Mouse (Mus musculus): ENCODE data around the gene Gm36864. TPM values are rescaled to one million over a fixed set of nuclear protein-coding genes. Genes with fewer than 3 reads are reported as not detected.

The Gm36864 gene
- total RNA-seq, 2 experiments from 2014 or later = not detected

Other genes with a start within 250 kb of the Gm36864 start
- gene Klk1b11, start 240.3 kb upstream of the Gm36864 start, total RNA-seq (2021) = not detected
- not detected for gene Klk1b26, start 224.0 kb upstream of the Gm36864 start, total RNA-seq (2021)
- gene Klk1b27, start 183.9 kb upstream of the Gm36864 start, total RNA-seq (2021) = not detected
- gene Klk1b21, start 133.8 kb upstream of the Gm36864 start, total RNA-seq (2021) = not detected
- gene Klk1b22, start 123.5 kb upstream of the Gm36864 start, total RNA-seq (2021) = not detected
- gene Klk1b16, start 99.4 kb upstream of the Gm36864 start, total RNA-seq (2021) = not detected
- not detected for gene Klk1b24, start 47.9 kb upstream of the Gm36864 start, total RNA-seq (2021)
- gene Klk1b3, start 38.0 kb upstream of the Gm36864 start, total RNA-seq (2021) = not detected
- not detected for gene Klk1b4, start 28.7 kb upstream of the Gm36864 start, total RNA-seq (2021)
- gene Klk1b5, start 20.2 kb upstream of the Gm36864 start, total RNA-seq (2021) = not detected
- not detected for gene Klk1, start 10.8 kb upstream of the Gm36864 start, total RNA-seq (2021)
- gene 1700028J19Rik, start 10.5 kb downstream of the Gm36864 start, total RNA-seq (2021) = 1 to 10 TPM; 1.1 to 1.3 TPM
- gene 2410002F23Rik, start 10.5 kb downstream of the Gm36864 start, total RNA-seq (2021) = 10 to 100 TPM; 75.3 to 94.3 TPM
- gene Acp4, start 21.2 kb downstream of the Gm36864 start, total RNA-seq (2021) = not detected
- gene Gm15517, start 25.3 kb downstream of the Gm36864 start, total RNA-seq (2021) = not detected
- 1 to 10 TPM; 3.1 to 3.5 TPM for gene Clec11a, start 70.7 kb downstream of the Gm36864 start, total RNA-seq (2021)
- gene Shank1, start 74.1 kb downstream of the Gm36864 start, total RNA-seq (2021) = 100 to 1,000 TPM; 502 to 670 TPM
- gene Syt3, start 147.9 kb downstream of the Gm36864 start, total RNA-seq (2021) = 10 to 100 TPM; 91.3 to 92.1 TPM
- gene 1700008O03Rik, start 149.6 kb downstream of the Gm36864 start, total RNA-seq (2021) = 1 to 10 TPM; 3.8 to 4.1 TPM
- gene Lrrc4b, start 192.8 kb downstream of the Gm36864 start, total RNA-seq (2021) = 100 to 1,000 TPM; 322 to 333 TPM
- gene Aspdh, start 229.2 kb downstream of the Gm36864 start, total RNA-seq (2021) = 10 to 100 TPM; 10.9 to 13.2 TPM
- 100 to 1,000 TPM; 102 to 107 TPM for gene Josd2, start 231.8 kb downstream of the Gm36864 start, total RNA-seq (2021)